Mouse (Mus musculus): Measurements from ENCODE around the gene Hoxd13. TPM values are rescaled to one million over a fixed set of nuclear protein-coding genes. Genes with fewer than 3 reads are reported as not detected.
A peak's percentile ranks its signal among the peaks of the same experiment; 100 is the strongest.

Hoxd13 gene
- total RNA-seq, 1 experiment from 2014 or later: not detected

DNA sequence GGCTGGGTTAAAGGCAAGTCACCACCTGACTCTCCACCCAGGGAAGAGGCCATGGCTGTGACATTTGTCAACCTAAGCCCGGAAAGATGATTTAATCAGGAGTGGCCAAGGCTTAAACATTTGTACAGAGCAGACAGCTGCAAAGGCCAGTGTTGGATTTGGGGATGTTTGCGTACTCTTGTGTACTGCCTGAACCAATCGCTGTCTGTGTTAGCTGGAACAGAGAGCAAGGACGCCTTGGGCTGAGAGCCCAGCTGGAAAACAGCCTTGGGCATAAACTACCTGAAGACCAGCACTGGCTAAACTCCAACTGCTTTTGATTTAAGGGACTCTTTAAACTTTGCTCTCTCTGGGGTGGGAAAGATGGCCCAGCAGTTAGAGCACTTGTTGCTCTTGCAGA is 40.6 kb downstream of the Hoxd13 start:
- DNase-seq: peak; percentile 61

DNA sequence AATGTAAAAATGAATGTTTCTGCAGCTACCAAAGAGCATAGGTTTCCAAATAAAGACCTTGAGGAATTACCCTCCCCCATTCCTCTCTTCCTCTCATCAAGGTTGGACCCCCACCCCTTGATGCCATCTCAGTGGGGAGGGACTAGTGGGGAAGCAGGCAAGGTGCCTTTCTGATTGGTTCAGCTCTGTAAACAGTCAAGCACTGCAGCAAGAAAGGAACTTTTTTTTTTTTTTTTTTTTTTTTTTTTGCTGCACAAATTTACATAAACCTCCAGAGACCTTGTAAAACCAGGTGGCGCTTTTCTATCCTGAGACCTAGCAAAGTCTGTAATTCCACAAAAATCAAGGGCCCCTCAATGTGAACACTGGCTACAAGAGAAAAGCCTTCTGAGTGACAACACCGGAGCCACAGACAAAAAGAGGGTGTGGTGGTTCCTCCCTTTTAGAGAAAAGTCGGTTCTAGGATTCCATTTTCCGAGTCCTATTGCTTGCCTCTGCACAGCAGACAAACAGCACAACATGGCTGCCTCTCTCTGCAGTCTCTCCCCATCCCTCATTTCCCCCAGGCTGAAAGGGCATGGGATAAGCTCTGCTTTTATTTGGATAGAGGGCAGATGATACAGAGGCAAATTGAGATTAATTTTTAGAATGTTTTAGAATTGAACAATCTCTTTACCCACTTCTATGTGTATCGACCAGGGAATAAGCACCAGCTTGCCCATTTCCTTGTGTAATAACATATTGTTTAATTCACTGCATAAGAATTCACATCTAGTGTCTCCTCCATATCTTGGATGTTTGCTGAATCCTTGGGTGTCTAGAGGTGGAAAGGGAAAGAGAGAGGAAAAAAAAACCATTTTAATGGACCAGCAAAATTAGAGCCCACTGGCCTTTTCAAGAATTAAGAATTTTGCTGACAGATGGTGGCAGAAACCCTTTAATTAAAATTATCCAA is 41.6 kb downstream of the Hoxd13 start:
- DNase-seq: no peak

DNA sequence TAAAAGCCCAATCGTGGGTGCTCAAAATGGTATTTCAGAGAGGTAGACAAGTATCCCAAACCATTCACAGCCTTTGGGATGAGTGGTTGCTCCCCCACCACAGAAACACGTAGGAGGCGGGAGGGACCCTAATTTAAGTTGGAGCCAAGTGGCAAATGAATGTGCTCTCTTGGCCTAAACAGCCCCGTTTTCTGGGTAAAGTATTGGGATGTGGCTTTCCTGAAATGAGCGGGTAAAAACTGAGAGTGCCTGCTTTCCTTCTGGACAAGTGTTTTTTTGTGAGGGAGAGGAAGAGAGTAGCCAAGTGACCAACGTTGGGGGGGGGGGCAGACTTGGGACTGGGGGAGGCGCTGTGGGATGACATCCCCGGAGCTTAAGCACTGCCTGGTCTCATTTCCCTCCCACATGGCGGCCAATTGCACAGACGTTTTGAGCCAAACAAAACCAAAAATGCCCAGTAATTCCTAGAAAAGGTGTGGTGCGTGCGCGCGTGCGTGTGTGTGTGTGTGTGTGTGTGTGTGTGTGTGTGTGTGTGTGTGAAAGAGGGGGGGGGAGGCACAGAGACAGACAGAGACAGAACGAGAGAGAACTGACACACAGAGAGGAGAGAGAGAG is 42.9 kb downstream of the Hoxd13 start:
- peak; percentile 59 for DNase-seq

- peak; percentile 81 for DNase-seq
Observed at GRCm38 (mm10) chr2:74711721-74712621, 43.9 kb downstream of the Hoxd13 start, which contains the start of the genes Hoxd3 and Hoxd4. Hoxd3 (plus strand) TSS chr2:74711927. Hoxd4 (plus strand) TSS chr2:74711929.

DNA sequence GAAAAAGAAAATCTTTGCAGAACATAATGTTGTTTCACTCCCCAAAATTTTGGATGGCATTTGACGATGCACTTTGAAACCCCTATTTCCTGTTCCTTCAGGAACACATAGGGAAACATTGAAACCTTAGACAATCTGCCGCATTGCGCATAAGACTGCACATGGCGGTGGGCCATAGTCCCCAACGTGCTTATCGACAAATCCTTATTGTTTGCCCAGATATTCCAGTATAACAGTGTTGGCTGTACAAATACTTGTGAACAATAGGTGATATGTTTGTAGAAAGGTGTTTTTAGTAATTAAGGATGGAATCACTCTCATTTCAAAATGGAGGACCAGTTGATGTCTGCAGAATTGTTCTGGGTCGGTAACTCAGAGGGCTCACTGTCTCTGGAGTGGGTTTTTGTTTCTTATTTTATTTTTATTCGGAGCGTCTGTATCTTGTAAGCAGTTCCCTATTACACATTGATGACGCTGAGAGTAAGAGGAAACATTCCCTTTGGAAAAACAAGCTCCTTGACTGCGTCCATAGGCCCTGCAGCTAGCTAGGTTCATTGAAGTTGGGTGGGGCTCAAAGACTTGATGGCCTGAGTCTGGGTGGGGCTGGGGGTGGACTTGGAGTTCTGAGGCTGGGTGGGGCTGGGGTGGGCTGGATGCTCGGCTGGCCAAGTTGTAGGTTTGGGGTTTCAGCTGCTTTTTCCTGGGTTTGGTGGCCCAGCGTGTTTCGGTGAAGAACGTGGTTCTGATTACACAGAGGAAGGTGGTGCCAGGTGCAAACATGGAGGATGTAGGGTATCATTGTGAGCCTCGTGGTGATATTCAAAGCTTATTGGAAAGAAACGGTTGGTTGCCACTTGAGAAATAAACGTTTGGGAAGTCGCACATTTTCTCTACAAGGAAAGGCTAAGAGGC is 45.4 kb downstream of the Hoxd13 start:
- DNase-seq: no peak

DNA sequence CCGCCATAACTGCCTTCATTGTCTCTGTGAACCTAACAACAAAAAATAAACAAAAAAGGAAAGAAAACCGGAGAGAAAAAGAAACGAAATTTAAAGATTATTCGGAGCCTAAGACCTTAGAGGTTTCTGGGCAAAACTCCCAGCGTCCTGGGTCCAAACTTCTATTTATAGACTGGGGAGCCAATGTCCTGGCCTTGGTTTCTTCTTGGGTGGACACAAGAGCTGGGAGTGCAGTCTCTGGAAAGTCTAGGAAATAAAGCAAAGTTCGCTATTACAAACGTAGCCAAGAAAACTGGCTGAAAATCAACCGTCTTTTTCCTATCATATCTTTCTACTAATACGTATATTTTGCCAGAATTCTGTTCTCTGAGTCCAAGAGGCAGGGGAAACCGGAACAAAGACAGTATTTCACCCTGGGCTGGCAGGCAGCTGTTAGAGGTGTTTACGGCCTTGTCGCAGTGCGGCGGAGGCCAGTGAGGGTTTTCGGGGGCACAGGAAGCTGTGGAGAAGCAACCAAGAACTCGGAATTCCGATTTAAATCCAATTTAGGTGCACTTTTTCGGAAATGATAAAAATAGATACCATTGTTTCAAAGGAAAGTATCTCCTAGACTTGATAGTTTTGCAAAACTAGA is 46.2 kb downstream of the Hoxd13 start:
- peak; percentile 58 for DNase-seq

DNA sequence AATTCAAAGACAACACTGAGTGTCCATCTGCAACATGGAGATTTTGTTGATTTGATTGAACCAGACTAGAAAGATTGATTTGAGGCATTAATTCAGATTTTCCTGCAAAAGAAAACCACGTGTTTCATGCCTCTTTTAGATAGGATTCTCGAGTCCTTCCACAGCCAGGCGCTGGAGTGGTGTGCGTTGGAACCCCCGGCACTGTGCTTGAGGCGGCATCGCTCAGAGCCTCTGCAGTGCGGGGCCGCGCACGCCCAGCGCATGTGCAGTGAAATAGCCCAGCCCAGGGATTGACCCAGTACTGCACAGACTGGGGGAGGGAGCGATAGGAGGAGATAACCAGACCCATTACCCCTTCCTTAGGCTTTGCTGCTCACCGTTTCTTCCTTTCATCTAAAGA is 46.8 kb downstream of the Hoxd13 start:
- peak; percentile 77 for DNase-seq

- peak; percentile 97 for DNase-seq
Observed at GRCm38 (mm10) chr2:74715504-74716241, 47.6 kb downstream of the Hoxd13 start.

DNA sequence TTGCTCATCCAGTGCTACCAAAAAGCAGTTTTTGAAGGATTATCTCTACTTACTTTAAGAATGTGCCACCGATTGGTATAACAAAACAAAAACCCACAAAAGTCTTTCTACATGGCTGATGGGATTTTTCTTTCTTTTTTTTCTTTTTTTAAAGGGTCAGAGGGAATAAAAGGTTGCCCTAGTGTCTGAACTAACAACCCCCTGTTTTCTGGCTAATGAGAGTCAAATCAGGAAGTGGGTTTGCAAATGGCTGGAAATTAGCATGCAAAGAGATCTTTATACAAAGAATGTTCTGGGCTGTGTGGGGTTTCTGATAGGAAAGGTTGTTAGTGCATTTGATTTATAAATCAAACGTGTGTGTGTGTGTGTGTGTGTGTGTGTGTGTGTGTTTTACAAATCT is 52.3 kb downstream of the Hoxd13 start:
- DNase-seq: no peak

GRCm38 (mm10) chr2:74720955-74721491 is 52.9 kb downstream of the Hoxd13 start:
- DNase-seq: no peak

Small RNA genes lying within 50 kb of the gene (microRNA-seq; reads per million reads assigned to microRNA genes)
- 0 reads per million in 2 experiments for gene Gm44463

Other genes starting within 250 kb of the Hoxd13 start
- gene Lnpk, start 88.9 kb upstream of the Hoxd13 start, total RNA-seq (2021): 12.8 and 13.5 TPM in 2 replicates
- not detected in 2 replicates for gene Evx2, start 8.8 kb upstream of the Hoxd13 start, total RNA-seq (2021)
- gene Hoxd12, start 6.7 kb downstream of the Hoxd13 start, total RNA-seq (2021): not detected in 2 replicates
- gene Hoxd11, start 11.2 kb downstream of the Hoxd13 start, total RNA-seq (2021): not detected in 2 replicates
- gene Hoxd10, start 23.6 kb downstream of the Hoxd13 start, total RNA-seq (2021): 0.71 TPM in 1 of 2 replicates, not detected in the other
- 3.8 and 5.8 TPM in 2 replicates for gene Hoxd9, start 29.4 kb downstream of the Hoxd13 start, total RNA-seq (2021)
- gene Hoxd8, start 36.3 kb downstream of the Hoxd13 start, total RNA-seq (2021): 24.6 and 24.9 TPM in 2 replicates
- 0.85 and 0.98 TPM in 2 replicates for gene Hoxd3, start 43.6 kb downstream of the Hoxd13 start, total RNA-seq (2021)
- gene Hoxd4, start 43.6 kb downstream of the Hoxd13 start, total RNA-seq (2021): 13.9 and 17.8 TPM in 2 replicates
- 1.4 and 1.7 TPM in 2 replicates for gene Gm28230, start 58.4 kb downstream of the Hoxd13 start, total RNA-seq (2021)
- not detected in 2 replicates for gene Hoxd1, start 94.7 kb downstream of the Hoxd13 start, total RNA-seq (2021)
- gene Mtx2, start 157.5 kb downstream of the Hoxd13 start, total RNA-seq (2021): 99.7 and 107 TPM in 2 replicates

All from adrenal gland, postnatal 14 days (tissue).